Mouse (Mus musculus) kidney, postnatal 0 days (tissue): ENCODE results near the gene Ldb3. TPM values are rescaled to one million over a fixed set of nuclear protein-coding genes. Genes with fewer than 3 reads are reported as not detected.

Source experiments
- ATAC-seq: fragments of 200-750 bp; cut with Nextera tagmentation; replicated peaks from 2 replicates; pipeline ENCODE4 v1.8.0; 2017; ENCODE audit warnings: low read depth, moderate number of reproducible peaks, moderate TSS enrichment, moderate library complexity; ENCODE audit not compliant: low FRiP score
- DNase-seq: peaks from one replicate; pipeline ENCODE4 v3.0.0-alpha.2; 2016; ENCODE audit warnings: low spot score
- H3K27ac ChIP-seq: fragments of 300-500 bp; sonication (generic); 2 replicates; pipeline ENCODE4 v1.5.1; 2014; ENCODE audit warnings: mild to moderate bottlenecking
- H3K27me3 ChIP-seq: fragments of 300-500 bp; sonication (generic); 2 replicates; pipeline ENCODE4 v1.6.1; 2014; ENCODE audit warnings: low read length, mixed read lengths; ENCODE audit not compliant: insufficient read depth
- H3K36me3 ChIP-seq: fragments of 300-500 bp; sonication (generic); 2 replicates; pipeline ENCODE4 v1.6.1; 2014; ENCODE audit warnings: low read length, mixed read lengths; ENCODE audit not compliant: insufficient read depth
- H3K4me1 ChIP-seq: fragments of 300-500 bp; sonication (generic); replicated peaks from 2 replicates; pipeline ENCODE4 v1.6.1; 2014; ENCODE audit warnings: antibody characterized with exemption, low read length, mixed read lengths; ENCODE audit not compliant: insufficient read depth
- H3K4me2 ChIP-seq: fragments of 300-500 bp; sonication (generic); 2 replicates; pipeline ENCODE4 v1.6.1; 2014; ENCODE audit warnings: mild to moderate bottlenecking, low read length, moderate library complexity, mixed read lengths
- H3K4me3 ChIP-seq: fragments of 300-500 bp; sonication (generic); replicated peaks from 2 replicates; pipeline ENCODE4 v1.5.1; 2014; ENCODE audit warnings: low read depth, low read length
- H3K9ac ChIP-seq: fragments of 300-500 bp; sonication (generic); 2 replicates; pipeline ENCODE4 v1.6.1; 2014; ENCODE audit warnings: low read depth, low read length
- H3K9me3 ChIP-seq: fragments of 300-500 bp; sonication (generic); replicated peaks from 2 replicates; pipeline ENCODE4 v1.6.1; 2016; ENCODE audit warnings: low read length, inconsistent platforms, mixed read lengths
- CTCF ChIP-seq: IDR thresholded peaks from 2 replicates; pipeline ENCODE4 v1.5.1; 2016; ENCODE audit warnings: antibody characterized with exemption, low read depth, mild to moderate bottlenecking, moderate library complexity
- WGBS: fragments of 180-500 bp; shearing (Covaris S2); extraction: QIAGEN DNeasy Blood & Tissue Kit; methylation state at CpG from one replicate; pipeline ENCODE4 v1.1.7; 2014; 5-methylcytosine and 5-hydroxymethylcytosine counted together
- polyA plus RNA-seq: library from polyadenylated mRNA; unstranded; fragments of >200 nt; fragmentation: Nextera tagmentation; extraction: Ambion mirVana; gene quantifications from 2 replicates; pipeline ENCODE4 v1.2.1, GENCODE M21; 2015

Gene Ldb3
- polyA plus RNA-seq, 1 experiment from 2014 or later = 0.50 TPM

DNA sequence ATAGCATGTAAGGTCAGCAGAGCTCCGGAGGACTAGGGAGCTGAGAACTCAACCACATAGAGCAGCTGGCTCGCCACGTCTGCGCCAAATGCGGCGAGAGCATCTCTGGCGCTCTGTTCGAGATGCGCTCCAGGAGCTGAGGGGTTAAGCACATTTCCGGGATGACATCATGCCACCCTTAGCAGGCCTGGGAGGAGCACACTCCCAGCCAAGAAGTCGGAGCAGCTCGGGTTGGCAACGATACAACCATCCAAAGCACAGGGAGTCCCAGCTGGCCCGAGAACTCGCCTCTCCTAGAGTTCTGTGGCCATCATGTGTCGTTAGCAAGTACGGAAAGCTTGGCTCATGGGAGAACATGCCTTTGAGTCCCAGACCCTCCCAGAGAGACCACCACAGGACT is 22.8 kb downstream of the Ldb3 start:
- ATAC-seq (no peak), DNase-seq (peak; percentile 79)
- Histone ChIP-seq H3K27me3 (no peaks in the 10 kb centered on the region), H3K27ac (no peak overlapping the region), H3K4me2 (no peak overlapping the region), H3K4me3 (no peak overlapping the region), H3K9ac (no peak overlapping the region), H3K9me3 (no peaks in the 10 kb centered on the region), H3K4me1 (0 out of 2 replicates have a peak, but pooled peaks cover 5% of the 10 kb centered on the region), H3K36me3 (no peaks in the 10 kb centered on the region)
- WGBS = 60% methylated on average over 17 of the region's 17 CpGs
- TF ChIP-seq CTCF = no peak

DNA sequence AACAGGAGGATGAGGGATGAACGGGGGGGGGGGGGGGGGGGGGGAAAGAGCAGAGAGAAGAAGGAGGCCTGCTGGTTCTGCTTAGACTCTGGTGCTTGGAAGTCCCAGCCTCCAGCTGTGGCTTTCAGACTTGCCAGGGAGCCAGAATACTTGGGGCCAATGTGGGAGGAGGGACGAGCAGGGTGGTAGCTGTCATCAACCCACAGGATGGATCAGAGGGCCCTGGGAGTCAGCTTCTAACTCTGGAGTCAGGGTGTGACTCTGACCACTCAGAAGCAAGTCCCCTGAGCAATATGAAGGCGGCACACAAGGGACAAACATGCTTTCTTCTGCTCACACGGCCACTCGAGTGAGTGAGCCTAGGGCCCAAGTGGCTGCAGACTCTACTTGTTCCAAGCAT is 23.8 kb downstream of the Ldb3 start:
- 0 out of 2 replicates have a peak, but pooled peaks cover 5% of the 10 kb centered on the region for H3K4me1 ChIP-seq
- no peak for ATAC-seq
- no peaks in the 10 kb centered on the region for H3K36me3 ChIP-seq
- no peak overlapping the region for H3K27ac ChIP-seq
- DNase-seq = no peak
- no peaks in the 10 kb centered on the region for H3K27me3 ChIP-seq
- no peaks in the 10 kb centered on the region for H3K9me3 ChIP-seq
- H3K9ac ChIP-seq = no peak overlapping the region
- TF ChIP-seq CTCF = no peak
- no peak overlapping the region for H3K4me3 ChIP-seq
- WGBS = 73% methylated on average over 5 of the region's 5 CpGs
- H3K4me2 ChIP-seq = no peak overlapping the region

DNA sequence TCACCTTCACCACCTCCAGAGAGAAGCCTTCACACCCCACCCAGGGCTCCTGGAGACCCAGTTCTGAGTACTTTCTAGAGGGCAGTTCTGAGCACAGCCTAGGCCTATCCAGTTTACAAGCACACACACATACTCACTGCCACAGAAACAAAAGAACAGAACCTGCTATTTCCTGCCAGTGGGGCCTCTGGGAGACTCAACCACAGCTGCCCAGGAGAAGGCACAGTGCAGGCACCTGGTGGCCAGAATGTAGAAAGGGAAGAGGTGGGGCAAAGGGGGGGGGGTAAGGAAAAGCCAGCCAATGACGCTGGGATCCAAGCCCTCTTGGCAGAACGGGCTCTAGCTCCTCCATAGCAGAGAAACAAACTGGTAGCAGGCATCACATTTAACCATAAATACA is 26.1 kb downstream of the Ldb3 start:
- no peak overlapping the region for H3K4me3 ChIP-seq
- H3K4me2 ChIP-seq = no peak overlapping the region
- no peaks in the 10 kb centered on the region for H3K27me3 ChIP-seq
- DNase-seq (no peak), ATAC-seq (0 out of 2 replicates have a peak, but pooled peaks have one; percentile 23)
- H3K4me1 ChIP-seq = 0 out of 2 replicates have a peak, but pooled peaks cover 5% of the 10 kb centered on the region
- no peak overlapping the region for H3K9ac ChIP-seq
- no peak overlapping the region for H3K27ac ChIP-seq
- no peaks in the 10 kb centered on the region for H3K36me3 ChIP-seq
- 7% methylated on average over 2 of the region's 2 CpGs for WGBS
- peak; percentile 51 for TF ChIP-seq CTCF
- no peaks in the 10 kb centered on the region for H3K9me3 ChIP-seq

GRCm38 (mm10) chr14:34561647-34562046 is 26.8 kb downstream of the Ldb3 start:
- Histone ChIP-seq H3K27ac (no peak overlapping the region), H3K4me3 (no peak overlapping the region), H3K4me2 (no peak overlapping the region), H3K36me3 (no peaks in the 10 kb centered on the region), H3K9me3 (no peaks in the 10 kb centered on the region), H3K9ac (no peak overlapping the region), H3K27me3 (no peaks in the 10 kb centered on the region), H3K4me1 (0 out of 2 replicates have a peak, but pooled peaks cover 5% of the 10 kb centered on the region)
- DNase-seq = no peak
- ATAC-seq = no peak
- WGBS = 91% methylated on average over 8 of the region's 8 CpGs
- no peak for TF ChIP-seq CTCF

GRCm38 (mm10) chr14:34558947-34559346 is 29.5 kb downstream of the Ldb3 start:
- DNase-seq (no peak), ATAC-seq (no peak)
- Histone ChIP-seq H3K36me3 (no peaks in the 10 kb centered on the region), H3K27ac (no peak overlapping the region), H3K9me3 (no peaks in the 10 kb centered on the region), H3K4me3 (no peak overlapping the region), H3K9ac (no peak overlapping the region), H3K4me1 (no peaks in the 10 kb centered on the region), H3K27me3 (no peaks in the 10 kb centered on the region), H3K4me2 (no peak overlapping the region)
- WGBS = 75% methylated on average over 9 of the region's 9 CpGs
- TF ChIP-seq CTCF = no peak

GRCm38 (mm10) chr14:34555211-34555610 is 33.3 kb downstream of the Ldb3 start:
- DNase-seq (no peak), ATAC-seq (no peak)
- H3K36me3 ChIP-seq = no peaks in the 10 kb centered on the region
- no peaks in the 10 kb centered on the region for H3K4me1 ChIP-seq
- H3K27ac ChIP-seq = no peak overlapping the region
- H3K27me3 ChIP-seq = no peaks in the 10 kb centered on the region
- TF ChIP-seq CTCF = no peak
- no peaks in the 10 kb centered on the region for H3K9me3 ChIP-seq
- no peak overlapping the region for H3K9ac ChIP-seq
- no peak overlapping the region for H3K4me2 ChIP-seq
- no peak overlapping the region for H3K4me3 ChIP-seq
- 53% methylated on average over 13 of the region's 13 CpGs for WGBS

DNA sequence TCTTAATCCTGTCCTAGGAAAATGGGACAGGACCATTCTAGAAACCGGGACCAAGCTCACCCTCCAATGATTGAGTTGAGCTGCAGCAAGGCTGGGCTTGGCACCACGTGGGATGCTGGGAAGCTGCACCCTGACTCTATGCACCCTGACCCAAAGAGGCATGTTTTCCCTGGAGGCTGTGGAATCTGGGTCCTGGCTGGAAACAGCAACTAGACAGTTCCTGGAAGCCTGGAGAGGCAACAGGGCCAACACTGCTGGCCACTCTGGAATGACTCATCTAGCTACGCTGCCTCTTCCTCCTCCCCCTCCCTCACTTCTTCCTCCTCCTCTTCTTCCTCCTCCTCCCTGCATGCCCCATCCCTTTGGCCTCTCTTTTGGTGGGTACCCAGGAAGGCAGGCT is 34.4 kb downstream of the Ldb3 start:
- Histone ChIP-seq H3K27ac (no peak overlapping the region), H3K4me3 (no peak overlapping the region), H3K36me3 (no peaks in the 10 kb centered on the region), H3K9me3 (no peaks in the 10 kb centered on the region), H3K4me1 (no peaks in the 10 kb centered on the region), H3K27me3 (no peaks in the 10 kb centered on the region), H3K4me2 (no peak overlapping the region), H3K9ac (no peak overlapping the region)
- WGBS = 54% methylated on average over 3 of the region's 3 CpGs
- DNase-seq (peak; percentile 21), ATAC-seq (no peak)
- TF ChIP-seq CTCF = no peak
